Mouse (Mus musculus) ES-E14 (cell line): ENCODE results near the gene Bloc1s6.

Experiments
- CHD2 ChIP-seq: IDR thresholded peaks from 2 replicates; pipeline ENCODE4 v1.6.1; 2014; ENCODE audit warnings: mild to moderate bottlenecking, low read depth, low read length, inconsistent platforms
- HCFC1 ChIP-seq: IDR thresholded peaks from 2 replicates; pipeline ENCODE4 v1.6.1; 2012; ENCODE audit warnings: low read length, inconsistent platforms, borderline replicate concordance; ENCODE audit not compliant: insufficient read depth
- MAFK ChIP-seq: IDR thresholded peaks from 2 replicates; pipeline ENCODE4 v1.6.1; 2014; ENCODE audit warnings: mild to moderate bottlenecking, low read depth, low read length, inconsistent platforms; ENCODE audit not compliant: insufficient read depth
- ZC3H11A ChIP-seq: IDR thresholded peaks from 2 replicates; pipeline ENCODE4 v1.6.1; 2012; ENCODE audit warnings: low read depth, mild to moderate bottlenecking, inconsistent platforms, low read length, borderline replicate concordance
- ZNF384 ChIP-seq: IDR thresholded peaks from 2 replicates; pipeline ENCODE4 v1.6.1; 2012; ENCODE audit warnings: low read depth, low read length, inconsistent platforms

GRCm38 (mm10) chr2:122701012-122701411 lies 37.3 kb upstream of the Bloc1s6 start:
- TF ChIP-seq MAFK (no peak), HCFC1 (no peak), CHD2 (no peak), ZC3H11A (no peak), ZNF384 (no peak)
